ENCODE assay signal across 11 mouse cellular contexts in the genomic region with DNA sequence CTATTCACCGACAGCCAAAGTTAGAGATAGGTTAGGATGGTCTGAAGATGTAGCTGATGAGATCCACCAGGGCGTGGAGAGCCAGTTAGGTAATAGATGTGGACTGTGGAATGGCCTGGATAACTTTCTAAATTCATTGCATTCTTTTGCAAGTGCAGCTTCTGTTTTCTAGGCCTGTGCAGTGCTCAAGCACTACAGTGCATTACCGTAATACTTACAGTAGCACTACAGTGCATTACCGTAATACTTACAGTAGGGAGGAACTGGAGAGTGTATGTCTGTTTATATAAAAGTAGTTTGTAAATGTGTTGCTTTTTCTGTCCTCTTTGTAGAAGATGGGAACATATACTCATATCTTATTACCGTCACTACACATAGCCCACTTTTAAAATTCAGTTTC. TPM values are rescaled to one million over a fixed set of nuclear protein-coding genes. Genes with fewer than 3 reads are reported as not detected.
DNase-seq lines count a peak whose midpoint lies in the region; ATAC-seq lines count a peak whose summit lies in the region.
"Had no signal": no experiment of that assay in that cellular context is flagged by ENCODE, and none has a peak within 500 bp of the region (broad histone marks: within the 10 kb centered on the region; RNA-seq: fewer than 3 reads in every experiment).

No protein-coding gene starts in this region.

- intact Hi-C loops in left cerebral cortex, postnatal 10 days (cut with DNase I), result no loop called here

- no peak overlapping the region for H3K4me3 ChIP-seq in kidney, embryonic 14.5 days (ENCODE audit: low read length)
- H3K4me3 ChIP-seq: lung, embryonic 15.5 days had no signal

- no peak overlapping the region for H3K9ac ChIP-seq in kidney, embryonic 14.5 days (ENCODE audit: low read depth, low read length)
- H3K9ac ChIP-seq: lung, embryonic 15.5 days had no signal

- peaks cover 11% of the 10 kb centered on the region; the same call in 1 of the 2 replicates for H3K36me3 ChIP-seq in kidney, embryonic 14.5 days (ENCODE audit: control insufficient read depth, insufficient read depth, low read length)

- peak; percentile 52; the same call in 1 of the 2 replicates for ATAC-seq in kidney, embryonic 14.5 days (ENCODE audit: low FRiP score, low TSS enrichment)
- ATAC-seq in granulocyte monocyte progenitor cell, adult 5-6 weeks (replicated peaks; ENCODE audit: poor library complexity, severe bottlenecking), result peak; percentile 75
- ATAC-seq: hindbrain, postnatal 0 days had no signal

- no peak overlapping the region for H3K27ac ChIP-seq in kidney, embryonic 14.5 days (ENCODE audit: low read depth, low read length)
- H3K27ac ChIP-seq: hindbrain, postnatal 0 days; lung, embryonic 15.5 days had no signal

- no peak for DNase-seq in kidney, postnatal 25 days
- peak; percentile 50 for DNase-seq in Muller cell, postnatal 12 days (ENCODE audit: inconsistent ontology term)
- DNase-seq in lung, postnatal 36 days, result peak; percentile 49
- no peak for DNase-seq in left cerebral cortex, postnatal 10 days (ENCODE audit: extremely low spot score in 1 of 2, low spot score in 2 of 2)
- DNase-seq in cerebellum, adult 8-10 months, result no peak
- DNase-seq: cerebellum, adult 11-12 months; heart, adult 18-20 months had no signal

- no peaks in the 10 kb centered on the region for H3K4me1 ChIP-seq in kidney, embryonic 14.5 days (ENCODE audit: control insufficient read depth, insufficient read depth, low read length)
- H3K4me1 ChIP-seq: lung, embryonic 15.5 days had no signal

- 90% methylated on average over 5 of the region's 5 CpGs for WGBS in kidney, embryonic 14.5 days

- no peak overlapping the region for H3K4me2 ChIP-seq in kidney, embryonic 14.5 days (replicated peaks; ENCODE audit: low read depth, low read length)
- H3K4me2 ChIP-seq: lung, embryonic 15.5 days had no signal

- H3K9me3 ChIP-seq in kidney, embryonic 14.5 days (ENCODE audit: control insufficient read depth, low read length), result no peaks in the 10 kb centered on the region
- H3K9me3 ChIP-seq: lung, embryonic 15.5 days had no signal

- H3K27me3 ChIP-seq in kidney, embryonic 14.5 days (ENCODE audit: control insufficient read depth, insufficient read depth, low read length), result no peaks in the 10 kb centered on the region
- H3K27me3 ChIP-seq: lung, embryonic 15.5 days had no signal

RNA-seq across cellular contexts. Expression of gene Usp25, which starts 28.1 kb away (rescaled TPM):
- polyA plus RNA-seq in kidney, embryonic 14.5 days (2014; fragmentation: Nextera tagmentation; extraction: Ambion mirVana), result 17.2 and 31.5 TPM in 2 replicates
- 51.3 and 67.2 TPM in 2 replicates for total RNA-seq in granulocyte monocyte progenitor cell, adult 5-6 weeks (2014; fragmentation: Nextera tagmentation)
- 82.0 and 86.3 TPM in 2 replicates for total RNA-seq in granulocyte monocyte progenitor cell, adult 5-6 weeks (2017)
- 10 to 100 TPM; 21.8 to 24.3 TPM for total RNA-seq in left cerebral cortex, postnatal 10 days (2021)

Comparison
In these comparisons a context has a peak if more than half of its experiments do, and no peak if none do; other contexts are left out.
1. DNase-seq: peak in Muller cell, postnatal 12 days (single experiment) and lung, postnatal 36 days (single experiment); none in kidney, postnatal 25 days (0 of 2), left cerebral cortex, postnatal 10 days (0 of 2) and cerebellum, adult 8-10 months (single experiment).